Mouse (Mus musculus) cerebellum, adult 2 months (tissue): ENCODE data around the gene Cenph. TPM values are rescaled to one million over a fixed set of nuclear protein-coding genes. Genes with fewer than 3 reads are reported as not detected.
A peak's percentile ranks its signal among the peaks of the same experiment; 100 is the strongest.

Experiments used
- DNase-seq, 2 experiments: peaks; one replicate each; pipeline ENCODE4 v3.0.0; 2021
- H3K27ac ChIP-seq: fragments of 200-500 bp; 2 replicates; pipeline ENCODE4 v1.5.1; 2012; ENCODE audit warnings: low read length, control low read depth, inconsistent platforms; ENCODE audit not compliant: insufficient read depth
- H3K27me3 ChIP-seq: fragments of 200-500 bp; 2 replicates; pipeline ENCODE4 v1.6.1; 2012; ENCODE audit warnings: inconsistent platforms, mild to moderate bottlenecking, low read length, moderate library complexity; ENCODE audit not compliant: control insufficient read depth, insufficient read depth
- H3K4me1 ChIP-seq: fragments of 200-500 bp; 2 replicates; pipeline ENCODE4 v1.6.1; 2011; ENCODE audit warnings: low read length; ENCODE audit not compliant: control insufficient read depth, insufficient read depth
- H3K4me3 ChIP-seq: fragments of 200-500 bp; replicated peaks from 2 replicates; pipeline ENCODE3; 2011; ENCODE audit warnings: mild to moderate bottlenecking, low read depth, low read length, control low read depth; ENCODE audit not compliant: insufficient read depth
- CTCF ChIP-seq: fragments of 200-500 bp; IDR thresholded peaks from 2 replicates; pipeline ENCODE4 v1.5.1; 2011; ENCODE audit warnings: low read depth, mild to moderate bottlenecking, control low read depth, low read length, moderate library complexity, borderline replicate concordance; ENCODE audit not compliant: insufficient read depth
- POLR2A ChIP-seq: fragments of 200-500 bp; IDR thresholded peaks from 2 replicates; pipeline ENCODE4 v1.6.1; 2011; ENCODE audit warnings: low read length, control low read depth, borderline replicate concordance; ENCODE audit not compliant: insufficient read depth
- WGBS: fragments of 180-500 bp; shearing (Covaris S2); methylation state at CpG from one replicate; pipeline ENCODE4 v1.1.7; 2018; 5-methylcytosine and 5-hydroxymethylcytosine counted together
- polyA plus RNA-seq: library from polyadenylated mRNA; depleted of rRNA; stranded (reverse); fragments of >200 nt; gene quantifications from 2 replicates; pipeline ENCODE4 v1.2.3, GENCODE M21; 2012

Gene Cenph
- polyA plus RNA-seq, 1 experiment: 0.41 TPM

GRCm38 (mm10) chr13:100754186-100754585, 21.5 kb downstream of the Cenph start:
- no peaks in the 10 kb centered on the region for H3K27me3 ChIP-seq
- no peak for TF ChIP-seq CTCF
- TF ChIP-seq POLR2A: no peak
- H3K4me3 ChIP-seq: no peak overlapping the region
- WGBS: 61% methylated on average over 4 of the region's 4 CpGs
- H3K4me1 ChIP-seq: no peaks in the 10 kb centered on the region
- H3K27ac ChIP-seq: no peak overlapping the region
- no peak for DNase-seq

GRCm38 (mm10) chr13:100753011-100753410, 22.7 kb downstream of the Cenph start:
- Histone ChIP-seq H3K4me3 (no peak overlapping the region), H3K27me3 (no peaks in the 10 kb centered on the region), H3K4me1 (no peaks in the 10 kb centered on the region), H3K27ac (no peak overlapping the region)
- no peak for DNase-seq
- WGBS: 82% methylated on average over 6 of the region's 6 CpGs
- TF ChIP-seq CTCF (no peak), POLR2A (no peak)

GRCm38 (mm10) chr13:100752529-100752928, 23.2 kb downstream of the Cenph start:
- Histone ChIP-seq H3K4me3 (no peak overlapping the region), H3K4me1 (no peaks in the 10 kb centered on the region), H3K27me3 (no peaks in the 10 kb centered on the region), H3K27ac (no peak overlapping the region)
- 89% methylated on average over 8 of the region's 8 CpGs for WGBS
- DNase-seq: no peak
- TF ChIP-seq POLR2A (no peak), CTCF (no peak)

DNA sequence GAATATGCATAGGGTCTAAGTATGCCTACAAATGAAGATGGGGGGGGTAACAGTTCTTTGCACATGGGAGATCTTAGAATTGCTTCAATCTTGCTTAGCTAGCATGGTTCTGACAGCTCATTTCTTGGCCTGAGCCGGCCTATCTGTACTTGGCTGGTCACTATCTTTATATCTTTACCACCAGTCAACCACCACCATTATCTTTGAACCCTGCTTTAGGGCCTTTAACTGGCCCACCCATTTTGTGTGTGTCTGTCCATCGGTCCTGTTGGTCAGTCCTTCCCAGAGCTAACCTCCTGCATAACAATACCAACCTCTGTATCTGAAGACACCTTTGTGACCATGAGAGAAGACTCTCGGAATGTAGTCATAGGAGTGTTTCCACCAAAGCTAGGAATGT, 24.3 kb downstream of the Cenph start:
- H3K27ac ChIP-seq: no peak overlapping the region
- no peak for DNase-seq
- 86% methylated on average over 3 of the region's 3 CpGs for WGBS
- H3K4me1 ChIP-seq: no peaks in the 10 kb centered on the region
- no peak overlapping the region for H3K4me3 ChIP-seq
- TF ChIP-seq CTCF: no peak
- no peak for TF ChIP-seq POLR2A
- no peaks in the 10 kb centered on the region for H3K27me3 ChIP-seq

- WGBS: 87% methylated on average over 5 of the region's 5 CpGs
- Histone ChIP-seq H3K27ac (no peak overlapping the region), H3K27me3 (no peaks in the 10 kb centered on the region), H3K4me1 (no peaks in the 10 kb centered on the region), H3K4me3 (no peak overlapping the region)
- TF ChIP-seq POLR2A: no peak
- no peak for TF ChIP-seq CTCF
- no peak for DNase-seq
Measured at GRCm38 (mm10) chr13:100750799-100751198, 24.9 kb downstream of the Cenph start.

DNA sequence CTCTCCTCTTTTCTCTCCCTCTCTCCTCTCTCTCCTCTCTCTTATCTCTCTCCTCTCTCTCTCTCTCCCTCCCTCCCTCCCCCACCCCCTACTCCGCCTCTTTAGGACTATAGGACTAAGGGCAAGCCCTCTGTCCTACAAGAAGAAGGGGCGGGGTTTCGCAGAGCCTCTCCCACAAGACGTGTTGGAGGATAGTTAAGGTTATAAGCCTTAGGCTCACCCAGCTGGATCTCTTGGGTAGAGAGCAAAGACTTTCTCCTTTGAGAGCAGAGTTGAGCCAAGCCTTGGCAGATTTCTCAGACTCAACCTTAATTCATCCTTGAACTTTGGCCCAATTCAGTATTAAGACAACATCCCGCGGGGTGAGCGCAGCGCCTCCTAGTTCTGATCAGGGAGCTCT, 27.1 kb downstream of the Cenph start:
- Histone ChIP-seq H3K27me3 (no peaks in the 10 kb centered on the region), H3K4me1 (no peaks in the 10 kb centered on the region), H3K27ac (no peak overlapping the region), H3K4me3 (no peak overlapping the region)
- 53% methylated on average over 8 of the region's 8 CpGs for WGBS
- no peak for DNase-seq
- no peak for TF ChIP-seq POLR2A
- no peak for TF ChIP-seq CTCF

DNA sequence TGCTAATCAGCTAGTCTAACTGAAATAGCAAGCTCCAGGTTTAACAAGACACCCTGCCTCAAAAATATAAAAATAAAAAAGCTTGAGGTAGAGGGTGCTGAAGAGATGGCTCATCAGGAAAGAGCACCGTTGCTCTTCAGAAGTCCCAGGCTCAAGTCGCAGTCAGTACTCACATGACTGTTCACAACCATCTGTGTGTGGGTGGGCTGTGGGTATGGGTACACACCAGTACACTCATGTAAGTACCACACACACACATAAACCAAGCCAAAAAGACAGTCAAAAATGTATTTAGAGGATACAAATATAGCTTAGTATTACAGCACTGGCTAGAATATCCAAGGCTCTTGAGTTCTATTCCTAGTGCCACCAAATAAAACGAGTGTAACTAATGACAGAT, 29.6 kb downstream of the Cenph start:
- H3K4me3 ChIP-seq: no peak overlapping the region
- H3K27ac ChIP-seq: no peak overlapping the region
- TF ChIP-seq POLR2A (no peak), CTCF (no peak)
- H3K27me3 ChIP-seq: no peaks in the 10 kb centered on the region
- peaks cover 6% of the 10 kb centered on the region for H3K4me1 ChIP-seq
- no peak for DNase-seq
- 81% methylated on average over 3 of the region's 3 CpGs for WGBS

DNA sequence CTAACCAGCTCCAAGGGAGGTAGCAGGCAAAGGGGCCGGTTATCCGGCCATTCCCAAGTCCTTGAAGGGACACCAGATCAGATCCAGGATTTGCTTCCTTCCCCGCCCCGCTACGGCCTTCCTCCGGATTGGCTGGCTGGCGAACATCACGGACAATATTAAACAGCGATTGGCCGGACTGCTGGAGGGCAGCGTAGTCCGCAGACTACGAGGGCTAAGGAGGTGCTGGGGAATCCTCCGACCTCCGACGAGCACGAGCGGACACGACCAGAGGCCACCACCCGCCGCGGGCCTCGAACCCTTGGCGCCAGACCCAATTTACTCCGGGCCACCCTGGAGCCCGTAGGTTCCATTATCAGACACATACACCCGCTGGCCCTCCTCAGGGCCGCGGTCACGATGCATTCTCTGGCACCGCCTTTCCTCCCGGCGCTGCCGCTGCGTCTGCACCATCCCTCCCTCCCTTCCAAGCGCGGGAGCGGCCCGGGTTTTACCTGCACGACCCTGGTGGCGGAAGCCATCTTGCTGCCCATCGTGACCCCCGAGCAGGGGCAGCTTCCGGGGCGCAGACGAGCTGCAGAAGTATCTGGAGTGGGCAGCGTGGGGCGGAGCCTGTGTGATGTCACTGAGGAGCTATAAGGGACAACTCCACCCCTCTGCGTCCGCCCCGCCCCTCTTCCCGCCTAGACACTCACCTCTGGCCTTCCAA, 31.5 kb downstream of the Cenph start, which contains the start of gene Mrps36:
Gene Mrps36, minus strand, starts transcription at position 624 of the 709 bp plus-strand sequence.
- peaks cover 6% of the 10 kb centered on the region for H3K4me1 ChIP-seq
- peak within 1 kb of the TSS; percentile 90 for H3K27ac ChIP-seq
- under 1% methylated on average over 52 of the region's 52 CpGs for WGBS
- H3K27me3 ChIP-seq: no peaks in the 10 kb centered on the region
- H3K4me3 ChIP-seq: peak within 1 kb of the TSS; percentile 80
- peak; percentile 94 to 96 for DNase-seq
- TF ChIP-seq CTCF (no peak), POLR2A (peak; percentile 83)
